Mouse (Mus musculus) mesoderm, embryonic 11.5 days (tissue): ENCODE measurements around the gene Tmem233.
A peak's percentile ranks its signal among the peaks of the same experiment; 100 is the strongest.

ENCODE experiments used
- DNase-seq: peaks from one replicate; pipeline ENCODE4 v3.0.0-alpha.2; 2012; ENCODE audit warnings: low read depth, low spot score

Gene Tmem233

DNA sequence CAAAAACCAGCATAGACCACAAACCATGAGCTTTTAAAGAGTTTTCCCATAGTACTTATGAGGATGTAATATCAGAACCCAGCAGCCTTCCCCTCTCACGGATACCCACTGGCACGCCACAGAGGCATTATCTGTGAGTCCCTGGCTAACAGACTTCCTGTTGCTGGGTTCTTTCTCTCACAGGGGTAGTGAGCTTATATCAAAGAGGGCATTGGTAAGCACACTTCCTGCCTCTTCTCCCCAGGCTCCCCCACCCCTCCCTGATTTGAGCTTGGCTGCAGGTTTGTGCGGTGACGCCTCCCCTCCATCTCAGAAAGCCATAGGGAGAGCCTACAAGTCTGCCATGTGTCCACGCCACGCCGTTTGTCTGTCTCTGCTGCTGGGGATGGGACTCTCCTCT, 54.0 kb downstream of the Tmem233 start:
- no peak for DNase-seq

DNA sequence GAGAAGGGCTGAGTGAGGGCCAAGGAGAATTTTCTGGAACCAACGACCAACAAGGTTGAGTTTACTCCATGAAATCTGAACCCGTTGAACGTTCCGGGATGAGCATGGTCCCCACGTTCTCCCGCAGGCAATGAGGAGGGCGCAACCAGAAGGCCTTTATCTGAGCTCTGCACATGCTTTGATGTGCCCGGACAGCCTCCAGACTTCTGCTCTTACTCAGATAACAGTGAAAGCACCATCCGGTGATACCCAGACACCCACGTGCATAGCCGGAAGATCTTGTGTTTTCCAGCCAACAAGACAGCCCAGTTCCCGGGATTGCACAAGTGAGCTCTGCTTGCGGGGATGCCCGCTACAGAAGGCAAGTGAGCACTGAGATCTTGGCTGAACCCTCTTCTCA, 56.5 kb downstream of the Tmem233 start:
- no peak for DNase-seq

DNA sequence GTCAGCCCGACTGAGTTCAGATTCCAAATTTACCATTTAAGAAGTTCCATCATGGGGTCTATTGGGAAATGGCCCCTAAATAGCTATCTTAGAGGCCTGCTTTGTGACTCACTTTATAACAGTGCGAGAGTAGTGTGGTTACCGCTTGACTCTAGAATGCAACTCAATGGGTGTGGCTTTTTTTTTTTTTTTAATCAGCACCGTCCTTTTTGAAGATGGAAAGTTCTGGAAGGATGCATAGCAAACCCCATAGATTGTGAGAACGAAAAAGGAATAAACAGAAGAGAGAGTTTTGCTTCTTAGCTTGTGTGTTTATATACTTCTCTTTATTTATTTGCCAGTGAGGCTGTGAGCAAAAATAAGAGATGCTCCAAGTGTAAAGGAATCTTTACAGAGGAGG, 56.9 kb downstream of the Tmem233 start:
- DNase-seq, result no peak

DNA sequence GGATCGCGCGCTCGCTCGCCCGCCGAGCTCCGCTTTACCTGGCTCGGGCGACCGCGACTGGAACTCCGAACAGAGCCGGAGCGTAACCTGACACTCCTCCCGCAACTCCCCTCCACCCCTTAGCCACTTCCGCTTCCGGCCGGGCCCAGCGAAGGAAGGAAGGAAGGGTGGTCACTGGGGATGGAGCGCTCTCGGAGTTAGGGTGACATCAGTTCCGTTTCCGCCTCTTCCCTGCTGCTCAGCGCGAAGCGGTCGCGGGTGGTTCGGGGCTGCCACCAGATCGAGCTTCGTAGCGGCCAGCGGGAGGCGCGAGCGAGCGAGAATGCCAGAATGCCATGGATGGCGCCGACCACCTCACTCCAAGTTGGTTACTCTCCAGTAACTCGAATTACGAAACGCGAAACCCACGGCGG, 58.7 kb downstream of the Tmem233 start, which contains the start of gene Prkab1:
Gene Prkab1, minus strand, starts transcription at position 182 of the 413 bp plus-strand sequence.
- peak; percentile 97 for DNase-seq

DNA sequence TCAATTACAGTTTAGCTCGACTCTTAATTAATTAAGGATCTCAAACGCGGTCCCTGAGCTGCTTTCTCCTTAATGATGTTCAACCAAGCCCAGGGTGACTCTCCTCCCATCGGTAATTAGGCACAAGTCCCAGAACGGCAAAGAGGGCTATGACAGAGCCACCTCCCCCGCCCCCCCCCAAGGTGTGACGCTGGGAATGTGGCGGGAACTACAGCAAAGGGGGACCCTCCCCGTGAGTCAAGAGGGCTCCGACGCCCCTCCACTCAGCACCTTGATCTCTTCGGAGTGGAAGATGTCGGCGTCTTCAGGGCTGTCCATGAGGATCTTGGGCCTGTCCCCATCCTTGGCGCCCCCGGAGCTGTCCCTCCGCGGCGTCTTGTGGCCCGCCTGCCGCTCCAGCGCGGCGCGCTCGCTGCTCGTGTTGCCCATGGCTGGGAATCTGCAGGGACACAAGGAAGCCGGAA, 59.2 kb downstream of the Tmem233 start:
- no peak for DNase-seq

DNA sequence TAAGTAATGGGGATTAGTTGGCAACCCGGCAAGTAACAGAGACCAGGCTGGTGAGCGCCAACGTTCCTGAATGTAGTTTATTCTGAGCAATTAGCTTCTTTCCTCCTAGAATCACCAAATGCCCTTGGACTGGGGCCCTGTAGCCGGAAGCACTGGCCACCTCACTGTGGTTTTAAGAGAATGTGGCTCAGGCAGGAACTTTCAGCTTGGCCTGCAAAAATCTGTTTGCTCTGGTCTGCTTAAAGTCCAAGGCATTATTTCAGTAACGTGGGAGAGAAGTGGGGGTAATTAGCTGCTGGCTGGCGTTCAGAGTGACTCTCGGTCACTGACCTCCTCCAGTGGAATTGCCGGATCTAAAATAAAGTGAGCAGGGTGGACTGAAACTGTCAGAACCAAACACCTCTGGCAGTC, 59.8 kb downstream of the Tmem233 start:
- DNase-seq, result no peak

DNA sequence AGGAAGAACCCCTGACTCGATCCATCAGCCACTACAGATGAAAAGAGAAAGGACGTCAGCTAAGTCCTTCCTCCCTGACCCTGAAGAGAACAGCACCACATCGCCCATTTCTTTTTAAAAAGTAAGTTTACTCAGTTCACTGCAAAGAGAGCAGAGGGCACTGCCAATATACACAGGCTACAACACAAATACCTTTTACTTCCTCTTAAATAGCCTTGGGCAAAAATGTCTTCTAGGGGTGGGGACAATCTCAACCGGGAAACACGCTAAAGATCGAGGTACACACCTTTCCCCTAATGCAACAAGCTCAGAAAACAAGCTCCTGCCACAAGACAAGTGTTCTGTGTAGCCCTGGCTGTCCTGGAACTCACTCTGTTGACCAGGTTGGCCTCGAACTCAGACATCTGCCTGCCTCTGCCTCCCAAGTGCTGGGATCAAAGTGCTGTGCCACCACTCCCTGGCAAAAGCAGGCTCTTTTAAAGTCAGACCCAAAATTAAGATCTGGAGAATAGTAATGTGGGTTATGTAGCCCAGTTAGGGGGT, 60.3 kb downstream of the Tmem233 start:
- no peak for DNase-seq

DNA sequence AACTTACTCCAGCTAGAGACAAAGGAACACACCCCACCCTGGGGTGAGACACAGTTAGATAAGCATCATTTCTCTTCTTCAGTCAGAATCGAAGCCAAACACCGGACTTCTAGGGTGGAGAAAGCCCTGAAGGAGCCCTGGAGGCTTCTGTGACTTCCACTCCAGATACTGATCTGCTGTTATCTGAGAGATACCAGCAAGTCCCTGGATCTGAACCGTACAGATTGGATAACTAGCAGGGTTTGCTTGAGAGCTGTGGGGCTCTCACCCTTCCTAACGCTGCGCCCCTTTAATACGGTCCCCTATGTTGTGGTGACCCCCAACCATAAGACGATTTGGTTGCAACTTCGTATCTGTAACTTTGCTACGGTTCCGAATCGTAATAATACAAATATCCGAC, 60.9 kb downstream of the Tmem233 start:
- DNase-seq, result no peak

DNA sequence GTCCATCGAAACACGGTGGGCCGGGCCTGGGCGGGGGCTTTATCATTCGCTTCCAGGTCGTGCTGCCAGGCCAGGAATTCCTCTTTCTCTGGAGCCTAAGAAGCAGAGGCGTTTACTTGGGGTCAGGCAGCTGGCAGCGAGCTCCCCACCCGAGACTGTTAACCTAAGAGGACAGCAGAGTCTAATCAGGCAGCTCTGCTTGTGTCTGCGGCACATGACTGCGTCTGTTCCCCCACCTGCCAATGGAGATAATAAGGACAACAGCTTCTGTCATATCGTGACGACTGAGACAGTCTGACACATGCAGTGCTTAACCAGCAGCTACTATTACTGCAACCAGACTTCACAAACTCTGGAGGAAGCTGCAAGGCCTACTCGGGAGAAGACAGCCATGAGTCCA, 61.5 kb downstream of the Tmem233 start:
- DNase-seq, result no peak

DNA sequence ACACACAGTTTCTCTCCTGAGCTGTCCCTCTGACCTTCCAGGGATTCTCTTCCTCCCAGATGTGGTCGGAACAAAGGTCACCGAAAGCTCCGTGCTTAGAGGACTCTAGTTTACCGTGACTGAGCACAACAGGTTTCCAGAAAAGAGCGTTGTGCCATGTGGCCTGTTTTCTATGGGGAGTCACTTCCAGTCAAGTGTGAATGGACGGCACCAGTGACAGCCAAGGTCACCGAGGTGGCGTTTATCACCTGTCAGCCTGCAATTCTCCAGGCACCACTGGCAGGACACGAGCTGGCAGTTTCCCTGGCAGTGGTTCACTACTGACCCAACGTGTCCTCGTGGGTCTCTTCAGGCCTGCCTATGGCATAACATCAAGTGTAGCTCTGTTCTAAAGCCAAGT, 63.7 kb downstream of the Tmem233 start:
- DNase-seq, result no peak

DNA sequence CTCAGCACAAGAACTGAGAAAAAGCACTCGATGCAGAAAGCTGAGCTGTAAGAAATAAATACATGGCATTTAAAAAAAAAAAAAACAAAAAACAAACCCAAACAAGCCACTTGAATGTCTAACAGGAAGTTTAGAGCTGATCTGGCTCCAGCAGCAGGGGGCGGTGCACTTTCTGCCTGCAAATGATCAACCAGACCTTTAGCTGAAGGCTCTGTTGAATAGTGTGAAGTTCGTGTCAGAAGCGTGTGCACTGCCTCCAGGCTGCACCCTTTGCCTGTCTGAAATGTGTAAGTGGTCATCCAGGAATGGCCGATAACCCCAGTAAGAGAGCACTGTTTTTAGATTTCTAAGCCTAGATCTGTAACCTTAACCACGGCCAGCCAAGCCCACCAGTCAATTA, 64.3 kb downstream of the Tmem233 start:
- no peak for DNase-seq

DNA sequence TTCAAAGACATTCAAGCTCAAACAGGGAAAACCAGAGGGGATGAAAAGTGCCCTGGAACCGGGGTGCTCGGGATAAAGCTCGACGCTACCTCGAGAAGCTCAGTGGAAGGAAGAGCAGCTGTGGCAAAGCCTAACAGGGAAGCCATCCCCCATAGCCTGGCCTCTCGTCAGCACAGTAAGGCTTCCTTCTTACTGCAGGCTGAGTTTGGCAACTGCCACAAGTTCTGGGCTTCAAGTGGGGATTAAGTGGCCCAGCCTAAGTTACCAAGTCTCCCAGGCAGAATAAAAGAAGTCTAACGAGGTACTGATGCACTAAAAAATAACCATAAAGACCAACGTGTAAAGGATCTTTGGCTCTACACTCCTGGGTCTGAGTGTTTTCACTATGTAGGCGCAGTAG, 64.8 kb downstream of the Tmem233 start:
- no peak for DNase-seq

DNA sequence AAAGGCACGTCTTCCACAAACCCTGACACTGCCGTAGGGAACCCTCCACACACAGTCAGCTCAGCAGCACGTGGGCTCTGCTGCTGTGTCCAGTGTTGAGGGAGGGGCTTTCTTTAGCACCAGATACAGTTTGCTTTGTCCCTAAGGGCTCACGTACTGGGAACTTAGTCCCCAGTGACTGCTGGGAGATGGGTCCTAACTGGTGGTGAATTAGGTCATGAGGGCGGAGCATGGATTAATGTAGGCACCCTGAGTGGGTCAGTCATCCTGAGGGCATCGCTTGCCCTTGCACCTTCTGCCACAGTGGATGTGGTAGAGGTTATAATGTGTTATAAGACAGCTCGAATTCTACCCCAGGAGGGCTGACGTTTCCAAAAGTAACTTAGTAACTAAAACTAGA, 65.7 kb downstream of the Tmem233 start:
- DNase-seq, result no peak

DNA sequence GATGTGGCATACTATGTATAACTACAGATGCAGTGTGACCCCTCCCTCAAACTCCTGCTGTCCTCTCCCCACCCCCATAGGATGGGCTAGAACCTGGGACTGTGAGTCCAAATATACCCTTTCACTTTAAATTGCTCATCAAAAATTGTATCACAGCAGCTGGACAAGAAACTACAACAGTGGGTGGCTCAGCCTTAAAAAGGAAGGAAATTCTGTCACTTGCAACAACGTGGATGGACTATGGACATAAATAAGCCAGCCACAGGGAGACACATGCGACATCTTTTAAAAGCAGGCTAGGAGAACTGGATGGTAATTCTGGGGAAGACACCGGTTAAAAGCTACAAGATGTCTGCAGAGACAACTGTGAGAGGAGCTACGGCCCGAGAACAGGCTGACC, 66.5 kb downstream of the Tmem233 start:
- no peak for DNase-seq

DNA sequence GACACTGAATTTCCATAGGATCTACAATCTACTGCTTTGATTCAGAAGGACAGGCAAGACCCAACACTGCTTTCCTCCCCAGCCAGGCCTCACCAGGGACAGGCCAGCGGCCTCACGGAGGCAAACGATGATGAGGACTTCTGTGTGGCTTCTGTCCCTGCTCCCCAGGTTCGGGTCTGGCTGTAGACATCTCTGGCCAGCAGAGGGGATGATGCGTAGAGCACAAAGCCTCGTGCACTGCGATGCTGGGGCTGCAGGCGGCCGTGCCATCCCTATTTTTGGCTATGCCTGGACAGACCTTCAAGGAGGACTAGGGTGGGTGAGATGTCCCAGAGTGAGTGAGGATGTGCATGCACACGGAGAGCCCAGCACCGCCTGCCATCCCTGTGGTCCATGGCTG, 68.8 kb downstream of the Tmem233 start:
- no peak for DNase-seq

DNA sequence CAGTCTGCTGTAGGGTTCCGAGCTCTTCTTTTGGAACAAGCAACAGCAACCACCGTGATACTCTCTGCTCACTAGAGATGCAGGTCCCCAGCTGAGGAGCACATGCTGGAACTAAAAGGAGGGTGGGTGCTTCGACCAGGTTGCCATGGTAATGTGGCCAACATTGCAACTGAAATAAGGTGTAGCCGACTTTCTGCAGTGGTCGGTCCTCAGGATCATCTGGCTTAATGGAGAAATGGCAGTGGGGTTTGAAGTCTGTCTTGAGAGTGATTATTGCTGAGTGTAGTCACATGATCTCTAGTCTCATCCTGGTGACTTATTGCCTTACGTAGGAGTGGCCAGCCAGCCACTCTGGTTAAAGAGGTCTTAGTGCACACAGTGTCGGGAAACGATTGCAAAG, 69.2 kb downstream of the Tmem233 start:
- no peak for DNase-seq

DNA sequence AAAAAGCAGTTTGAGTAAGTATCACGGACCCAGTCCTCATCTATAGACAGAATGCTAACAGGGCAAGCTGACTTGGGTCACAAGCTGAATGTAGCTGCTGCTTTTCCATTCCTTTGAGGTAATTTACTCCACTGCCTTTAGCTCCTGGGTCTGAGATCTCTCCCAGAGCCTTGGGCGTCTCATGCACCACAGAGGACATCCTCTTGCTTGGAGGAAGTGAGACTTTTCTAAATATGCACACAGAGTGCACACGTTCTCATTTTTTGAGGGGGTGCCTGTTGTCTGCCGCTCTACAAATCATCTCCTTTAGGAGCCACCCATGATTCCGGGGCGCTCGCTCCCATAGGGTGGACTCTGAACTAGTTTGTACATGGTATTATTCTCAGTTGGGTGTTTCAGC, 70.5 kb downstream of the Tmem233 start:
- no peak for DNase-seq

DNA sequence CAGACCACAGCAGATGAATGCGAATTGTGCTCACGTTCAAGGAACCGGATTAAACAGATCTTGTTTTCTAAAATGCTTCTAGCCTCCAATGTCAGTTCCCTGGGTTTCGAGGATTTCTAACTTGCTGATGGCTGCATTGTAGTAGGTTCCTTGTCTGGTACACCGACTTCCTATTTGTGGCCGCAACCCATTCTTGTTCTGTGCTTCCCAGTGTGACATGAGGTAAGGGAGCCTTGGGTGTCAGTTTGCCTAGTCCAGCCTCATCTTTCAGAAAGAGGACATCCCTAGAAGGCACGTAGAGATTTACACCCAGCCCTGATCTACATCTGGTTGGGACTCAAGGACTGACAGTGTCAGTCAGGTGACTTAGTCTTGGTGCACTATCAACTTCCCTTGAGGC, 71.3 kb downstream of the Tmem233 start:
- DNase-seq, result no peak

DNA sequence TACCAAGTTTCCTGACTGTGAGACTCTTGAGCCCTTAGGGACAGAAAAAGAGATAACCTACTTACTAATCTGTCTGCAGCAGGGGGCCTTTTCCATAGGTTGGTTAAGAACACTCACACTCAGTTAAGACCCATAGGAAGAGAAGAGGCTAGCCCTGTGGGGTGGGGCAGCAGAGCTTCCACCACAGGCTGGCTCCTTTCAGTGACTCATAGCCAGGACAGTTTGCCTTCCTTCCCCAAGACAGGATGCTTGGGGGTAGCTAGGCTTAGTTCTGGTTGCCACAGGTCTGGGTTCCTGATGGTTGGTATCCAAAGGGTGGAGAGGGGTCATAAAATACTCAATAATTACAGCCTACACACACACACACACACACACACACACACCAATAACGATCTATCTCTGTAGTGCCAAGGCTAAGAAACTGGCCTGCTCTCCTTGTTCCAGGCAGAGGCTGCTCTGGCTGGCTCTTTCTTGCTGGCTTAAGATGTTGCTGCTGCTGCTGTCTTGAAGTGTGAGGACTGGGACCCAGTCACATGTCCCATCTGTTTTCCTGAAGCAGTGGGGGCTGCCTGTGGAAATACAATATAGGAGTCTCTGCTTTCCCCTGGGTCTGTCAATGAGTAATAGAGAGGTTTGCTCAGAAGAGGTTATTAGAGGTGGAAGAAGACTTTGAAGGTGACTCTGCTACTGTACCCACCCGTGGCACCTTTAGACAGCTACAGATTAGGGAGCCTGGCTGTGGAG, 73.0 kb downstream of the Tmem233 start:
- DNase-seq, result no peak

DNA sequence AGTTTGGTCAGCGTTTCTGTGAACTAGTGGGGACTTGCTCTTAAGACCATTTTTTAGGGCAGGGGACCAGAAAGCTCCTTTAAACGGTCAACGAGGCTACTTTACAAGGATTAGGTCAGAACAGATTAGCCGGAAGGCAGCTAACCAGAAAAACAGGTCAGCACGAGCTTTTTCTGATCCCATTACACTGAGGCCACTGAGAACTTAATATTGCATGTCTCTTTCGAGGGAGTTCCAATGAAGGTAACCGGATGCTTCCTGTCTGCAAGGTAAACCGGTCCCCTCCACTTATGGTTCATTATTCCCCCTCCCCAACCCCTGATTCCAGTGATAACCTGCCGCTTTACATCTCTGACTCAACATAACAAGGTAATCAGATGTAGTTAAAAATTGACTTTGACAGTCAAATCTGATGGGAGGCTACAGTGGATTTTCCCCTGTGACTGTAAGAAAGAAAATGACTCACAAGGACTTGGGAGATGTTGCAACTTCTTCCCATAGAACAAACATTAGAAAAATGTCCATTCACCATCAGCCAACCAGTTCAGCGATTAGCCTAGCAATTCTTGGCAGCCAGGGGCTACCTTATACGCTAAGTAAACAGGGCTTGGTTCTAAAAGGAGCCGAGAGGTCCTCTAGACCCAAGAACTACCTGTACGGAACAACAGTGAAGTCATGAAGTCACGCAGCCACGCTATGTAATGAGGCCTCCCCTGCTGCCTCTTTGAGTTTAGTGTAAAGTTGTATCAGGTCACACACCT, 73.8 kb downstream of the Tmem233 start:
- DNase-seq, result no peak

DNA sequence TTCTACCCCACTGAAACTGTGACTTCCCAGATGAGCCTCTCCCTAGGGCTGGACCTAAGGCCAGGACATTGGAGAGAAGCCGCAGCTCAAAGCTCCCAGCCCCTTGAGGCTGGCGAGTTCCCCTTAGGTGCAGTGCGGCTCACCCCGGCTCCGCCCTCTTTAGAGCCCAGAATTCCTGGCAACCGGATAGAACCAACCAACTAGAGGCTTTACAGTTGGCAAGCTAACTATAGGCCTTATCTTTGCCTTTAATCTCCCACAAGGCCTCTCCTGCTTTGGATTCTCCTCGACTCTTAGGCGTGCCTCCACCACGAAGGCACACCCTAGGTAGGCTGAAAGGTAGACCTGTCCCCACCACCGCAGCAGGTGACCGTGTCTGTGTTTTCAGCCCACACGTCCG, 75.3 kb downstream of the Tmem233 start:
- no peak for DNase-seq

DNA sequence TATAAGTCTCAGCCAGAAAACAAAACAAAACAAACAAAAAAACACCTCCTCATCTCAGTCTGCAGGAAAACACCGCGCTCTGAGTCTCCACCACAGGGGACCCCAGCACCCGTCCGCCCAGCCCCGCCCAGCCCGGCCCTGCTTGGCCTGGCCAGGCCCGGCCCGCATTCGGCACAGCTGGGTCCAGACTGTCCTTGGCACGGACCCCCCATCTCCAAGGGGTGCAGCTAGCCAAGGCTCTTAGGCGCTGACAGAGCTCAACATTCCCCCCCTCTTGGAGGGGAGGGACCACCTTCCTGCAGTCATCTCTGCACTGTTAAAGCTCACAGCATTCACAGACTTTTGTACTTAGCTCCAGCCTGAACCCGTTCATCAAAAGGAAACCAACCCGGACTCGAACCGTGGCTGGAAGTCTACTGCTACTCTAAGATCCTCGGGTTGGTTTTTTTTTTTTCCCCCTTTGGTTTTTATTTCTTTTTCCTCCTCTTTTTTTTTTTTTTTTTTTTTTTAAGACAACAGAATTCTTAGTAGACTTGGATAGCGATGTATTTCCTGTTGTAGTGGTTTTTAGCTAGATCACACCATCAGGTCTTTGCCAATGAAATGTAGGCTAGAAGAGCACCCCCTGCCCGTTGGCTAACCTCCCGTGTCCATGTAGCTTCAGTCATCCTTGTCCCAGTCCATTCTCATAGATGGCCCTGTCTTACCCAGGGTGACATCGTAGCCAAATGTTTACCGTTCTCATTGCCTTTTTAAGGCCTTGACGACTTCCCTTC, 76.5 kb downstream of the Tmem233 start:
- DNase-seq, result no peak
